Comparison of ENCODE assay signal across 8 mouse cellular contexts in genomic region chr8:13756982-13757804, GRCm38 (mm10). TPM values are rescaled to one million over a fixed set of nuclear protein-coding genes. Genes with fewer than 3 reads are reported as not detected.
DNase-seq lines count a peak whose midpoint lies in the region; ATAC-seq lines count a peak whose summit lies in the region.

Gene Cdc16 (plus strand): TSS chr8:13757676.

- no peaks in the 10 kb centered on the region for H3K27me3 ChIP-seq in hindbrain, embryonic 11.5 days (ENCODE audit: control insufficient read depth, insufficient read depth, low read length)

- peak within 1 kb of the TSS; percentile 74 for H3K4me2 ChIP-seq in hindbrain, embryonic 11.5 days (replicated peaks; ENCODE audit: low read depth, low read length)

- H3K4me3 ChIP-seq in hindbrain, embryonic 11.5 days (ENCODE audit: low read depth, low read length): peak within 1 kb of the TSS; percentile 100

- 0 out of 2 replicates have a peak, but pooled peaks cover 3% of the 10 kb centered on the region for H3K36me3 ChIP-seq in hindbrain, embryonic 11.5 days (ENCODE audit: control insufficient read depth, insufficient read depth, low read length)

- DNase-seq in MN1 (ENCODE audit: low spot score): peak; percentile 97
- peak; percentile 89 for DNase-seq in cerebellum, adult 9-10 months
- peak; percentile 49 to 94 for DNase-seq in frontal cortex, adult 2 months (ENCODE audit: extremely low spot score in 1 of 2, low spot score in 1 of 2)
- peak; percentile 96 for DNase-seq in hindbrain, embryonic 11.5 days (ENCODE audit: low spot score)
- DNase-seq in layer of hippocampus, postnatal 10 days (ENCODE audit: low spot score in 2 of 2): peak; percentile 95
- DNase-seq in lung, postnatal 10 days: peak; percentile 95
- peak; percentile 90 for DNase-seq in ovary, postnatal 36 days (ENCODE audit: low spot score)
- peak; percentile 91 for DNase-seq in thymus, postnatal 25 days

- H3K9me3 ChIP-seq in hindbrain, embryonic 11.5 days (ENCODE audit: control insufficient read depth, low read length): no peaks in the 10 kb centered on the region

- peaks cover 2% of the 10 kb centered on the region; the same call in 1 of the 2 replicates for H3K4me1 ChIP-seq in hindbrain, embryonic 11.5 days (replicated peaks; ENCODE audit: control insufficient read depth, insufficient read depth, low read length)

- ATAC-seq in hindbrain, embryonic 11.5 days (ENCODE audit: low FRiP score): peak; percentile 96

- H3K27ac ChIP-seq in hindbrain, embryonic 11.5 days (ENCODE audit: low read depth, low read length): 0 out of 2 replicates have a peak within 1 kb of the TSS, but pooled peaks have one; percentile 17

- WGBS in hindbrain, embryonic 11.5 days: 10% methylated on average over 35 of the region's 40 CpGs

- H3K9ac ChIP-seq in hindbrain, embryonic 11.5 days (ENCODE audit: low read depth, low read length): peak within 1 kb of the TSS; percentile 94

RNA-seq across cellular contexts. Expression of gene Cdc16, which starts in this region (rescaled TPM):
- 61.4 and 61.6 TPM in 2 replicates for polyA plus RNA-seq in frontal cortex, adult 2 months (2012; rRNA removed)
- 262 and 270 TPM in 2 replicates for polyA plus RNA-seq in hindbrain, embryonic 11.5 days (2014; fragmentation: Nextera tagmentation; extraction: Ambion mirVana)
- total RNA-seq in layer of hippocampus, postnatal 10 days (2021): 10 to 100 TPM; 68.8 to 69.9 TPM

Comparison
In these comparisons a context has a peak if more than half of its experiments do, and no peak if none do; other contexts are left out.
1. Peak in every context shown above with its lines: DNase-seq, ATAC-seq, H3K4me3 ChIP-seq and H3K27ac ChIP-seq.